Mouse (Mus musculus) intestine, embryonic 14.5 days (tissue): ENCODE measurements at regions not wholly inside any gene's neighbourhood (a gene's known extent, or its start where the extent isn't known, plus 50 kb on each side); places are given as distances from the start of the nearest gene placed in this dataset.

Experiments
- ATAC-seq: fragments of 200-750 bp; cut with Nextera tagmentation; replicated peaks from 2 replicates; pipeline ENCODE4 v1.8.0; 2017; ENCODE audit warnings: low read depth, moderate number of reproducible peaks, moderate TSS enrichment, moderate library complexity; ENCODE audit not compliant: low FRiP score, low TSS enrichment
- DNase-seq: peaks from one replicate; pipeline ENCODE4 v3.0.0-alpha.2; 2018; ENCODE audit warnings: low spot score
- H3K27ac ChIP-seq: fragments of 300-500 bp; sonication (generic); 2 replicates; pipeline ENCODE4 v1.5.1; 2014; ENCODE audit warnings: low read depth, mild to moderate bottlenecking, control low read depth
- H3K27me3 ChIP-seq: fragments of 300-500 bp; sonication (generic); replicated peaks from 2 replicates; pipeline ENCODE4 v1.6.1; 2014; ENCODE audit warnings: low read length, control low read depth; ENCODE audit not compliant: control insufficient read depth, insufficient read depth
- H3K36me3 ChIP-seq: fragments of 300-500 bp; sonication (generic); 2 replicates; pipeline ENCODE4 v1.6.1; 2014; ENCODE audit warnings: low read length, control low read depth; ENCODE audit not compliant: control insufficient read depth, insufficient read depth
- H3K4me1 ChIP-seq: fragments of 300-500 bp; sonication (generic); replicated peaks from 2 replicates; pipeline ENCODE4 v1.6.1; 2014; ENCODE audit warnings: low read length, control low read depth, mixed read lengths; ENCODE audit not compliant: control insufficient read depth, insufficient read depth
- H3K4me2 ChIP-seq: fragments of 300-500 bp; sonication (generic); 2 replicates; pipeline ENCODE4 v1.6.1; 2014; ENCODE audit warnings: low read length
- H3K4me3 ChIP-seq: fragments of 300-500 bp; sonication (generic); 2 replicates; pipeline ENCODE4 v1.5.1; 2014; ENCODE audit warnings: low read depth, low read length, control low read depth, mixed read lengths
- H3K9ac ChIP-seq: fragments of 300-500 bp; sonication (generic); 2 replicates; pipeline ENCODE4 v1.6.1; 2014; ENCODE audit warnings: mild to moderate bottlenecking, low read length
- H3K9me3 ChIP-seq: fragments of 300-500 bp; sonication (generic); 2 replicates; pipeline ENCODE4 v1.6.1; 2016; ENCODE audit warnings: low read length, control low read depth; ENCODE audit not compliant: control insufficient read depth
- WGBS: fragments of 180-500 bp; shearing (Covaris S2); extraction: QIAGEN DNeasy Blood & Tissue Kit; methylation state at CpG from one replicate; pipeline ENCODE4 v1.1.7; 2014; 5-methylcytosine and 5-hydroxymethylcytosine counted together

DNA sequence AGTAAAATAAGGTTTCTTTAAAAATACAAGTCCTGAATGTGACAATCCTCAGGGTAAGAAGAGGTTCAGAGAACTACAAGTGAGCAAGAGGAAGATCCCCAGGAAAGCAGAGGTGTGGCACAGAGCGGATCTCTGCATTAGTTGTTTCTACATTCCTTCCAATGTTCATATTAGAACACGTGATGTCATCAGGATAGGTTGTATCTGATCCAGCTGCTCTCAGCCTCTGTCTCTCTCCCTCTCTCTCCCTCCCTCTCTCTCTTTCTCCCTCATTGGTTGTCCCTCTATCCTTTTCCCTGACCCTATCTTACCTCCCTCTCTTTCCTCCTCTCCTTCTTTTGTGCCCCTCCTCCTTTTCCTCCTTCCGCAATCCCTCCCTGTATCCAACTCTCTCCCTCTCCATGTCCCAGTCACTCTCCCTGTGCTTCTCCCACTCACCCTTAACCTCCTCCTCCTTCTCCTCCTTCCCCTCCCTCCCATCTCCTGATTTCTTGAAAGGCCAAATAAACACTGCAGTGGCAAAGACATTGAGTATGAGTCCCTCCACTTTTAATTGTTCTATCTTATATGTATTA is 243.5 kb downstream of the Atp6ap1l start:
- no peak overlapping the region for H3K27ac ChIP-seq
- H3K4me3 ChIP-seq: no peak overlapping the region
- no peaks in the 10 kb centered on the region for H3K27me3 ChIP-seq
- no peak for ATAC-seq
- 77% methylated on average over 3 of the region's 3 CpGs for WGBS
- no peaks in the 10 kb centered on the region for H3K4me1 ChIP-seq
- no peak overlapping the region for H3K4me2 ChIP-seq
- DNase-seq: no peak
- H3K9ac ChIP-seq: no peak overlapping the region
- H3K9me3 ChIP-seq: no peaks in the 10 kb centered on the region
- no peaks in the 10 kb centered on the region for H3K36me3 ChIP-seq

DNA sequence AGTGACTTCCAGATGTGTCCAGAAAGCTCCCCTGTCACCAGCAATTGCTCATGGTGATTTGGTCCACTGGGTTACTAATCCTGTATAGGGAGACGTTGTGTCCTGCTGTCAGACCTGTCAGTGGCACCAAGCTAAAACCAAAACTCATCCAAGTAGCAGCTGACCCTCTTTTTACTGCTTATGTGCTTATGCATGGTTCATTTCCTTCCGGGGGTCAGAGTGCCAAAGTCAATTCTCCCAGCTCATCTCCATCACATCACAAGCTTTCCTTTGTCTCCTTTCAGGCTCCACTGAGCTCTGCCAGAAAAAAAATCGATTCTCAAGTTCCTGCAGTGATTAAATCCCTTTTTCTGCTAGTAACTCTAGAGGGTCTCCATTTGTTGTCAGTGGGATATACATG is 244.2 kb downstream of the Atp6ap1l start:
- DNase-seq (no peak), ATAC-seq (no peak)
- no peaks in the 10 kb centered on the region for H3K4me1 ChIP-seq
- no peak overlapping the region for H3K9ac ChIP-seq
- no peaks in the 10 kb centered on the region for H3K36me3 ChIP-seq
- H3K27ac ChIP-seq: no peak overlapping the region
- H3K27me3 ChIP-seq: no peaks in the 10 kb centered on the region
- 50% methylated on average over 3 of the region's 3 CpGs for WGBS
- H3K9me3 ChIP-seq: no peaks in the 10 kb centered on the region
- H3K4me3 ChIP-seq: no peak overlapping the region
- no peak overlapping the region for H3K4me2 ChIP-seq

DNA sequence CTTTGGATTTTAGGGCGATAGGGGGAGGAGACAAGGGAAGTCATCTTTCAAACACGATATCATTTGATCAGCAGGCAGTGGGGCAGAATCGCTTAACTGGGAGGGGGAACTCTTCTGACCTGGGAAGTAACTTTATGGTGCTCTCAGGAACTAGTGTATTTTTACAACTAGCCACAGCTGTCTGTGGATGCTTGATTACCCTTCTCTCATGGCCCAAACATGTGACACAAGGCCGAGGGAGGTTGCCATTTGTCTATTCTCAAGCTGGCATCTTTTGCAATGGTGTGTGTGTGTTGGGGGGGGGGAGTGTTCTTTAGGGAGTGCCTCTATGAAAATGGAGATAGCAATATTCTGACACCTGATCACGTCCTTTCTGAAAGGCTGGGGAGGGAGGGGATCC is 246.1 kb downstream of the Atp6ap1l start:
- ATAC-seq (no peak), DNase-seq (no peak)
- no peaks in the 10 kb centered on the region for H3K36me3 ChIP-seq
- no peaks in the 10 kb centered on the region for H3K9me3 ChIP-seq
- H3K27ac ChIP-seq: no peak overlapping the region
- WGBS: 79% methylated on average over 5 of the region's 5 CpGs
- no peaks in the 10 kb centered on the region for H3K27me3 ChIP-seq
- H3K9ac ChIP-seq: no peak overlapping the region
- H3K4me1 ChIP-seq: no peaks in the 10 kb centered on the region
- no peak overlapping the region for H3K4me2 ChIP-seq
- H3K4me3 ChIP-seq: no peak overlapping the region

DNA sequence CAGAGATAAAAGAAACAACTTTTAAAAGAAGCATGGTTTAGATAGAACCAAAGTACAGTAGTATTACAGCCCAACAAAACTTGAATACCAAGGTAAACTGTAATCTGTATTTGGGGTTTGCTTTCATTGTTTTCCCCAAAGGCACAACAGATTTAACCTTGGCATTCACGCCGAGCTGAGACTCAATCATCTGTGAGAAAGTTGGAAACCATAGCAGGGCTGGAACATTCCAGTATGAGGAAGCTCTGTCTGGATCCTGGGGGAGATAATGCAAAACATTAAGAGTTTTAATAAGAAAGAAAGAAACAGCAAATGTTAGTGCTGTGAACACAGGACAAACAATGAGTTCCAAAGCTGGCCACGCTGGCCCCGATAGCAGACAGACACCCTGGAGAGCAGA is 258.8 kb downstream of the Atp6ap1l start:
- H3K4me1 ChIP-seq: no peaks in the 10 kb centered on the region

DNA sequence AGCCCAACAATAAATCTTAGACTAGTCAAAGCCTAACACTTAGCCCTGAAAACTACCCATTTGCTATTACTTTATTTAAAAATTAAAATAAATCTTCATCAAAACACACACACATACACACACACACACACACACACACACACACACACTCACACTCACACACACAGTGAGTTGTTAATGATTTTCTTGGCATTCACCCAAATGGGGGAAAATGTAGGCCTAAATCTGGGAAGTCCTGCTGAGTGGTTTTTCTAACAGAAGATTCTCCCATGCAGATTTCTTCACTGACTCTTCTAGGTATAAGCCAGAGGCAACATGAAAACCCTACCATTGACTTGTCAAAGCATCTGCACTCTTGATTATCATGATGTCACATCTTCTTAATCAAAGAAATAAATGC is 260.9 kb downstream of the Atp6ap1l start:
- Histone ChIP-seq H3K4me3 (no peak overlapping the region), H3K4me2 (no peak overlapping the region), H3K27me3 (no peaks in the 10 kb centered on the region), H3K4me1 (no peaks in the 10 kb centered on the region), H3K36me3 (no peaks in the 10 kb centered on the region), H3K9ac (no peak overlapping the region), H3K27ac (no peak overlapping the region), H3K9me3 (no peaks in the 10 kb centered on the region)
- ATAC-seq (no peak), DNase-seq (no peak)

More for the DNA sequence above, 258.8 kb downstream of the Atp6ap1l start:
- no peak for ATAC-seq
- H3K9ac ChIP-seq: no peak overlapping the region
- H3K36me3 ChIP-seq: no peaks in the 10 kb centered on the region
- no peaks in the 10 kb centered on the region for H3K27me3 ChIP-seq
- 86% methylated on average over 4 of the region's 4 CpGs for WGBS
- no peak overlapping the region for H3K4me2 ChIP-seq
- no peaks in the 10 kb centered on the region for H3K9me3 ChIP-seq
- no peak overlapping the region for H3K27ac ChIP-seq
- H3K4me3 ChIP-seq: no peak overlapping the region
- DNase-seq: no peak

DNA sequence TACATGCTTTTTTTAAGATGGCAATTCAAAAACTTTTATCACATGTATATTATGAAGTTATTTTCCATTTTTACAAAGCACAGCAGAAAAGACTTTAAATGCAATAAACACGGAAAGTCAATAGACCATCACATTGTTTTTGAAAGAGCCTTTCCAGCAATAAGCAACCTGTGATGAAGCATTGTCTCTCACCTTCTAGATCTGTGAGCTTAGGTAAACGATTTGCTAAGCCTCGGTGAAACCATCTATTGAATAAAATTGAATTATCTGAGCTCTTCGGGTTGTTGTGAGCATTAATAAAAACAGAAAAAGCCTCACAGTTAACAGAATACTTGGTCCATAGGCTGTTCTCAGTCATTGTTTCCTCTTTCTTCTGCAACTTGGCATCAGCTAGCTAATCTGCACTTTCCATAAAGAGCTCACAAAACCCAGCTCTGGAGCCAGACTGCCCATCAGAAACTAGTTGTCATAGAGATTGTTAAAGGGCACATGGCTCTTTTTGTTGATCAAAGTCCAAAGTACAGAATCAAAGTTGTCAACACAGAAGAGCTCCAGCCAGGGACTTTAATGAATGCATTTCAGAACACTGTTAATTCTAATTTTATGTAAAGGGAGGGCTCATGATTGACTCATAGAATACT is 261.5 kb downstream of the Atp6ap1l start:
- 80% methylated on average over 4 of the region's 4 CpGs for WGBS
- H3K36me3 ChIP-seq: no peaks in the 10 kb centered on the region
- H3K9me3 ChIP-seq: no peaks in the 10 kb centered on the region
- no peak overlapping the region for H3K4me2 ChIP-seq
- ATAC-seq (no peak), DNase-seq (no peak)
- H3K9ac ChIP-seq: no peak overlapping the region
- H3K4me1 ChIP-seq: no peaks in the 10 kb centered on the region
- H3K27ac ChIP-seq: no peak overlapping the region
- H3K4me3 ChIP-seq: no peak overlapping the region
- no peaks in the 10 kb centered on the region for H3K27me3 ChIP-seq

DNA sequence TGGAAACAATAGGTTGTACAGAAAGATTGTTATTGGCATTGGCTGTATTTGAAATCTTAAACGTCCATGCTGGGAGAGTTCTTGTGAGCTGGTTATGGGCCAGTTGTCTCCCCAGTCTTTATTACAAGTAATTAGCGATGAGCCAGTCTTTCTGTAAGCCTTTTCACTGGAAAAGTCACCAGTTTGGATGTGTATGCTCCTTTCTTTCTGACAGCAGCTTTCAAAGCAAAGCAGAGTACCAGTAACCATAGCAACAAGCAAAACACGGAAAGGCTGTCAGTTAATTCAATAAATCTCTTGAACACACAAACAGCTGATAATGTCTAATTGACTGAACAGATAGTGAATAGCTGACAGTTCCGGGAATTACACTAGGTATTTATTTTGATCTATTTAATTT is 262.0 kb downstream of the Atp6ap1l start:
- no peaks in the 10 kb centered on the region for H3K27me3 ChIP-seq
- no peaks in the 10 kb centered on the region for H3K4me1 ChIP-seq
- H3K27ac ChIP-seq: no peak overlapping the region
- no peak overlapping the region for H3K4me2 ChIP-seq
- H3K9me3 ChIP-seq: no peaks in the 10 kb centered on the region
- WGBS: 38% methylated on average over 4 of the region's 4 CpGs
- ATAC-seq: no peak
- no peak overlapping the region for H3K9ac ChIP-seq
- H3K4me3 ChIP-seq: no peak overlapping the region
- no peak for DNase-seq
- H3K36me3 ChIP-seq: no peaks in the 10 kb centered on the region

DNA sequence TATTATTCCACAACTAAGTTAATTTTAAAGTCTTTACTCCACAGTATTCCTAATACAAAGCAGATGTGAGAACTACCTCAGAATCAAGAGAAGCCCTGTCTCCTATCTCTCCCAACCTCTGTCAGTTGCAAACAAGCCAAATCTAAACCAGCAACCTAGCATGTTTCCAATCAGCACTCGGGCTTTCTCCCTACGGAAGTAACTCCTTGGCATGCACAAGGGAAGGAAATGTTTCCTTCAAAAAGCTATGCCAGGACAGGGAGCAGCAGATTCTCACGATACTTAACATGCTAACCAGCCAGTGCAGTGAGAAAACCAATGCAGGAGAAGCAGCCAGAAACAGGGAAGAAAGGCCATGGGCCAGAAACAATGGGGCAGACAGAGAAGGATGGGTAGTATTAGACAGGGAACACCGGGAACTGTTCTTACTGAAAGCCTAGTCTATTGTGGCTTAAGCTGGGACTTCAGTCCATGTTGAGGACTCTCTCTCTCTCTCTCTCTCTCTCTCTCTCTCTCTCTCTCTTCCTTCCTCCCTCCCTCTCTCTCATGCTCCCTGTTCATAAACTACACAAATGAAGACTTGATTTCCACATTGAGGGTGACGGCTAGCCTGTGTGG is 262.8 kb downstream of the Atp6ap1l start:
- Histone ChIP-seq H3K9me3 (no peaks in the 10 kb centered on the region), H3K27me3 (no peaks in the 10 kb centered on the region), H3K4me3 (no peak overlapping the region), H3K36me3 (no peaks in the 10 kb centered on the region), H3K4me1 (no peaks in the 10 kb centered on the region), H3K4me2 (no peak overlapping the region), H3K9ac (no peak overlapping the region), H3K27ac (no peak overlapping the region)
- DNase-seq: no peak
- 71% methylated on average over 5 of the region's 5 CpGs for WGBS
- ATAC-seq: no peak
